Mouse (Mus musculus) R1 (cell line): Measurements from ENCODE around the gene Ccdc32.

Experiments used
- DNase-seq: peaks from one replicate; pipeline ENCODE4 v3.0.0-alpha.2; 2018; ENCODE audit warnings: low read depth, low spot score

Ccdc32 gene

DNA sequence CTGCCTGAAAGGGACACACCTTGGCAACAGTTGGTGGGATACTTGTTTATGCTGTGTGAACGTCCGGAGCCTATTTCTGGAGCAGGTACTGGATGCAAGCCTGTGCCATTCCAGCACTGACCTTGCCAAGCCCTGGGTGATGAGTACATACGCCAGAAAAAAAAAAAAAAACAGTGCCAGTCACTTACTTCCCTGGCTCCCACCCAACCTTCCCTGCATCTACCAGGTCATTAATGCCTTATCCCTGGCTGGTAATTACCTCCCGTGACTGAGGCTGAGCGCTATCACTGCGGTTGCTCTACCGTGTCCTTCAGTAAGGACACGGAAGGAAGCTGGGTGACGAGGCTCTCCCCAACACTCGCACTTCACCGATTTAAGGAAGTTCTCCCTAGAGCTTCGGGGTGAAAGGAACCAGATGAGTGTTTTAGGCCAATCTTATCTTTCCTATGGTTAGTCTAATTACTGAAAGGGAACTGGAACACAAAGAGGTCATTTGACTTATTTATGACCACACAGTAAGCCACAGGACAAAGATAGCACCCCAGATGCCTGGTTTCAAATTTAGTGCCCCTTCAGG is 13.5 kb downstream of the Ccdc32 start:
- DNase-seq: no peak

DNA sequence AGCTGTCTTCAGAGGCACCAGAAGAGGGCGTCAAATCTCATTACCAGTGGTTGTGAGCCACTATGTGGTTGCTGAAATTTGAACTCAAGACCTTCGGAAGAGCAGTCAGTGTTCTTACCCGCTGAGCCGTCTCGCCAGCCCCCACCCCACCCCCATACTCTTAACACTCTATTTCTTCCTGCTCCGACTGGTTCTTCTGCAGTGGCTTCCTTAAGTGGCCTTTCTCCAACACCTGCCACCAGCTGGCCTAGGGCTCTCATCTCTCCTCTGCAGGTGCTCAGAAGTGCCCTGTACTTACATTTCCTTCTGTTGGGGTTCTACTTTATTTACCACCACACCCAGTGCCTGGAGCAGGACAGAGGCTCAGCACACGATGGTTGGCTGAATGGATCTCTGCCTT is 14.2 kb downstream of the Ccdc32 start:
- no peak for DNase-seq

DNA sequence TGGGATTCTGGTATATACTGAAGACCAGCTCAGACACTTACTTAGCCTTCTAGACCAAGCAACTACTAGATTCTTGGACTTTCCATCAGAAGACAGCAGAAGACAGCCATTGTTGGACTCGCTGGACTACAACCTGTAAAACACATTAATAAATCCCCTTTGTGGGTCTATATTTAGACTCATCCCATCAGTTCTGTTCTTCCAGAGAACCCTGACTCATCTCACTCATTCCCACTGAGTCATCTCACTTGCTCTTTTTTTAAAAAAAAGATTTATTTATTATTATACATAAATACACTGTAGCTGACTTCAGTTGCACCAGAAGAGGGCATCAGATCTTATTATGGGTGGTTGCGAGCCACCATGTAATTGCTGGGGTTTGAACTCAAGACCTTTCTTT is 19.8 kb downstream of the Ccdc32 start:
- no peak for DNase-seq

DNA sequence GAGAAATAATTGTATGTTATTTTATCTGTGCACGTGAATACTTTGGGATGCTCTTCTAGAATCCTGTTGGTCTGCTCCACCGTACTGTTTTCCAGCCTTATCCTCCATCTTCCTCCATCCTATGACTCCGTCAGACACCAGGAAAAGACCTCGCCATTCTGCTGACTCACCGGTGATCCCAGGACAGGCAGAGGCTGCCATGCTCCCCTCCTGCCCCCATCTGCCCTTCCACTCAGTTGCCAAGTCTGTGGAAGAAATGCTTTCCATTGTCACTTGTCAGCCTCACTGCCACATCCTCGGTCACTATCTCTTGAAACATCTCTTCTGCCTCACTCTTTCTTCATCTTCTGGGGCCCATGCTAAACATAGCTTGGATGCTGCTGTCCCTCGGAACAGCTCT is 22.3 kb downstream of the Ccdc32 start:
- DNase-seq: no peak

DNA sequence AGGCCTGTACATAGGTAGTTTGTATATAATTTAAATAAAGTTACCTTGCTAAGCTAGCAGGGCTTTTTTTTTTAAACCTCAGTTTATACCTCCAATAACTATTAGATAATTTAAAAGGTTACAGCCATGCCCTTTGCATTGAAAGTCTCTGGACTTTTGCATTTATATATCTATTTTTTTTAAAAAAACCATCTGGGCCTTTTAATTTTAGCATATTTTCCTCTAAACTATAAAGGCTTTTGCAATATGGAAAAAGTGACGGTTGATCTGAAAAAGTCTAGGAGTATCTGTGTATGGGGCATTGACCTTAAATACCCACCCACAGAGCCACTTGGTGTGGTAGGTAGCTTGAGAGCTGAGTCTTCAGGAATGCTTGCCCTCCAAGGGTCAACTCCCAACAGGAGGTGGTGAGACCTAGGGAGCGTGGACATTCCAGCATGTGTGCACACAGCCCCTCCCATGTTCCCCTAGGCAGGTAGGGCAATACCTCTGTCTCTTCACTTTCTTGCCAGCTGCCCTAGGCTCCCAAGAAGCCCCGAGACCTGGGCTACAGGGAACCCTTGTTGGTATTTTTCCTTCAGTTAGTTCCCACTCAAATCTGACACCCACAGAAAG is 30.1 kb downstream of the Ccdc32 start:
- peak; percentile 68 for DNase-seq

DNA sequence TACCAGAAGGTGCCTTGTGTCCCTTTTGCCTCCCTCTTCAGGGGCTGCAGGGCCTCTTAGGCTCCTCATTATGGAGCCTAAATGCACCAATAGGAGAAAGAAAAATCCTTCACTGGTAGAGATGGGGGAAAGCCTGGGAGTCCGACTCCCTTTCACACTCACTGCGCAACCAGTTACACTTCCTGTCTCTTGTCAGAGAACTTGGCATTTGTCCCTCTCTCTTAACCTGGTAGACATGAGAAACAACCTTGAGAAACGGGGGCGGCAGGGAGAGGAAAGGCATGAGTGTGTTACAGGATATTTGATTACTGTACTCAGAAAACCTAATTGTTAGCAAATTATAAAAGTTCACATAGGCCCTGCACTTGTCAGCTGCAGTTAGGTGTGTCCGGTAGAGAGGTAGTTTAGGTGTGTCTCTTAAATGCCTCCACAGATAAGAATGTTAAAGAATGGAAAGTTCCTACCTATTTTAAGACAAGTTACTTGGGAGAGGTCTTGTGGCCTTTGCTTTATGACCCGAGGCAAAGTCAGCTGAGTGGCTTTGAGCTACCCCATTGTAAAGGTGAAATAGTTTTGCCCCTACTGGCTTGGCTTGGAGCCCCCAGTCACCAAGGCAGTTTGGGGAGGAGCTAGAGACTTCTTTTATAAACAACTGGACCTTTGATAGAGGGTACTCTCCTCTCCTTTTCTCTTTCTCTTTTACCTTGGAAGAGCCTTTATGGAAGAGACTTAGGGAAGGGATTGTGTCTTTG is 30.9 kb downstream of the Ccdc32 start:
- peak; percentile 43 for DNase-seq

DNA sequence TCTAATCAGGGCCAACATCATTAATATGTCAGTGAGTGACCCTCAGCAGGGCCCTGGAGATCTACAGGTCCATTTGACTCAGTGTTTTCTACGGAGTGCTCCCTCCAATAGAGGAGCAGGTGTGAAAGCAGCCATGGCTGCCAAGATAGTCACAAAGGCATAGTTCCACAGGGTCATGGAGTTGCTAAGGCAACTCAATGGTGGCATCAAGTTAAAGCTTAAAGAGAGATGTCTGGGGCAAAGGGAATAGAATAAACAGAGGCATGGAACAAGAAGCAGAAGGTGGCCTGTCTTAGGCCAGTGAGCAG is 32.4 kb downstream of the Ccdc32 start:
- DNase-seq: no peak

DNA sequence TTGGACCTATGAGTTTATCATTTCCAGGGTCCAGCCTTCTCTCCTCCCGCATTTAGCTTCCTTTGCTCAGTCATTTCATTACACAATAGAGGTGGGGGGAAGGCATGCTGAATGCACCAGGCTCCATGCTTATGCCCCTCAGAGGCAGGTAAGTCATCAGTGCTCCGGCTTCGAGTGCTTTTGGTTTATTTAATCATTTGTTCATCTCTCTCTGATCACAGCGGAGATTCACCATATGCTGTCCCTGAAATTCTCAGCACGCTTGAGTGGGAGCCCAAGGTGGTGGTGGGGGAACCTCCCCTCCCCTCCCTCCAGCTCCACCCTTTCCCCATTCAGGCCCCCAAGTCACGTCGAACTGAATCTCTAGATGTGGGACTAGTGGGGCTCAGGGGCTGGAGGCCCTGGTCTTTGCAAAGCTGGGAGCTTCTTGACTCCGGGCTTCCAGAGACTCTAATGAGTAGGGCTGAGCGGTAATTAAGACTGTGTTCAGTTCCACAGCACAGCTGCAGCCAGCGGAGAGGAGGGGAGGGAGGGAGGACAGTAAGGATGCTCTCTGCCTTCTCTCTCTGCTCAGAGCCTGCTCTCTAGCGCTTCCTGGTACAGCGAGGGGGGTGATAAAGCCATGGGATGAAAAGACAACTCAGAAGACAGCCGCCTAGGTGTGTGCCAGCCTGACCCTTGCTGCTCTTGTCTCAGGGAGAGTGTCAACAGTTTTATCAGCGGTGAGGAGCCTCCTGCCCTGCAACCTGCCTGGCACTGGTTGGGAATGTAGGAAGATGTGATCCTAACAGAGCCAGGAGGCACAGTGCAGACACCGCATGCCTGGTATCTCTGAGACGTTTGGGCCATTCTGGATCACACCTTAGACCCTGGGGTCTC is 33.0 kb downstream of the Ccdc32 start:
- DNase-seq: no peak

DNA sequence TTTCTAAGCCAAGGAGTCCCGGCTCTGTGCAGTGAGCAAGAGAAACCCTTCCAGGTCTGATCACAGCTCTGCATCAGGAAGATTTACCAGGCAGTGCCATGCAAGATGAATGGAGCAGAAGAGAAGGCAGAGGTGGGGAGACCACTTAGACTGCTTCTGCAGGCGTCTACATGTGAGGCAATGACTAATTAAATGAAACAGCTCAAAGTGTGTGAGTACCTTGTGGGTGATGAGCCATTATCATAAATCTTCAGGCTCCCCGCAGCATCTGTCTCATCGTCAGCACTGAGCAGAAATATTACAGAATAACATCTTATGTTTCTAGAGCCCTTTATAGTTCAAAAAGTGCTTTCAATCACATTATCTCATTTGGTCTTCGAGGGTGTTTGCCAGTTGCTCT is 33.7 kb downstream of the Ccdc32 start:
- DNase-seq: no peak

DNA sequence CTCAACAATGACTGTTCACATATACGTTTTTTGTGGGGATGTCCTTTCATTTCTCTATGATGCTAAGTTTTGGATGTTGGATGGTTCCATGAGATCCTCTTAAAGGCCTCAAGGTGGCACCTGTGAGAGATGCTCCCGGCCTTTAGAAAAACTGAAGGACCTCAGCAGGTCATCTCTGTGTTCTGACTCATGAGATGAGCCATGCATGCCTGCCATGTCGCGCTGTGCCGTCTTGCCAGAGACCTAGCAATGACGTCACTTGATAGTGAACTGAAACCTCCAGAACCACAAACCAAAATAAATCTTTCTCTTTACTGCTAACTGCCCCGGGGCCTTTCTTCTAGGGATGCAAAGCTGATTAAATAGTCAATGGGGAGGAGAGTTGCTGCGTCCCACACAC is 45.4 kb downstream of the Ccdc32 start:
- peak; percentile 43 for DNase-seq

DNA sequence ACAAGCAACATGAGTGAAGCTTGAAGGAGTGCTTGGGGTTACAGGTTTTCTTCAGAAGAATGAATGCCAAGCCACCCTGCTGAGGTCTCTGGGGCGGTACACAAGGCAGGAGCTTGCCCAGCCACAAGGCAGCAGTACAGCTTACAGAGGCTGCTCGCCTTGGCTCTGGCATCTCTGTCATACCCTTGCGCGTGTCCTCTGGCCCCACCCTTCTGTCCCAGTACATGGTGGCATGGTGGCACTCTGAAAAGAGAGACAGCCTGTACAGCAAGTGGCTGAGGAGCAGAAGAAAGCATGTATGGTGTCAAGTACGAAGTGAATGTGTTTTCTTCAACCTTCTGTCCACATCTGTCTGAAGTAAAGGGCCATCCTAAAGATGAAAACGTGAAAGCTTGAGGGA is 48.4 kb downstream of the Ccdc32 start:
- no peak for DNase-seq

DNA sequence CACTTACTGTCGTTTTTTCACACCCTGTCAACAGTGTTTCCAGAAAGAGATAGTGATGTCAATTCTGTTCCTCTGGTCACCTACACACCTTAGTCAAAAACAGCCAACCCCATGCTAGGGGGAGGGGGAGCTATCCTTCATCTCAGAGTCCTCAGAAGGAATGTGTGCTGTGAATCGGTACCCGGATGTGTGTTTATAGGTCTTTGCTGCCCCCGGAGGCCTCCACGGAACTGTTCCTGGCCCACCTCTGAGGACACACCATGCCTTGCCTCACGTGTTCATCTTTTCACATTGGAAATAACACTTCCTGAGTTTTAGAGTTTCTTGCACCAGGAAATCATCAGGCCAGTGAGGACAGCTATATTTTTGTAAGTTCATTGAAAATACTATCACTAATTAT is 51.1 kb downstream of the Ccdc32 start:
- DNase-seq: peak; percentile 72

DNA sequence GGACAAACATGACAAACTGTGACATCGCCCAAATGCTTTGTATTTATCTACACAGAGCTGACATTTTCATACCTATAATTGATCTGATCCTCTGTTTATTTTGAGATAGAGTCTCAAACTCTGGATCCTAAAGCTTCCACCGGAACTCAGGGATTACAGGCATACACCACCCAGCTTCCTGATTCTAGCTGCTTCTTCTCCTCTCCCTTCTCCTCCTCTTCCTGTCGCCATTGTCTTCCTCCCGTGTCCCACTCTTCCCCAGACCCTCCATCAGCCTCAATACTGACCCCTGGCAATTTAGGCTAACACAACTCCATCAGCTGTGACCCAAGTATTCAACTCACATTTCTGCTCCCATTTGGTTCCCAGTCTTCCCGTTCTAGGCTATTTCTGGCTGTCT is 52.3 kb downstream of the Ccdc32 start:
- no peak for DNase-seq

DNA sequence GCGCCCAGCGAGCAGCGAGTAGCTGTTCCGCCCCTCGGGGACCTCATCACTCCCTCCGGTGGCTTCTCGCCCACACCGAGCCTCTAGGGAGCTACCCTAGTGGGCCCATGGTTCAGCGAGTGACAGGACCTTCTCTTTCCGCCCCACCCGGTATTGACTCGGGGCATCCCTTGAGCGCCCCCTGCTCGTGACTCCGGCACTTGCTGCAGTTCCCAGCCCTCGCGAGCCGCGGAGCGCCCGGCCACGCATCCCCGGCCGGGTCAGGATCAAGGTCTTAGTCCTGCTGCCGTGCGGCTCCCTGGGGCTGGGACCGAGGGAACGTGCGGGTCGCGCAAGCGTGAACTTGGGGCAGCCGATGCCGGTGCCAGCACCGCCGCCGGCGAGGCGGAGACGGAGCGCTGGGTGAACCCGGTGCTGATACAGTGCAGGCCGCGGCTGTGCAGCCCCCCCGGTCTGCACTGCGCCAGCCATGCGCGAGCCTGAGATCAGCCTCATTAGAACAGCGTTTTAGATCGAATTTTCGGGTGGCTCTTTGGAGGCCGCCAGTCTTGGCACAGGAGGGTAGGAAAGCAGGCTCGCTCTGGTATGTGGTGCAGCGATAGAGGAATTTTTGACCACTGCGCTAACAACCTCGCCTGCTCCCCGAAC is 52.8 kb downstream of the Ccdc32 start:
- DNase-seq: peak; percentile 87

DNA sequence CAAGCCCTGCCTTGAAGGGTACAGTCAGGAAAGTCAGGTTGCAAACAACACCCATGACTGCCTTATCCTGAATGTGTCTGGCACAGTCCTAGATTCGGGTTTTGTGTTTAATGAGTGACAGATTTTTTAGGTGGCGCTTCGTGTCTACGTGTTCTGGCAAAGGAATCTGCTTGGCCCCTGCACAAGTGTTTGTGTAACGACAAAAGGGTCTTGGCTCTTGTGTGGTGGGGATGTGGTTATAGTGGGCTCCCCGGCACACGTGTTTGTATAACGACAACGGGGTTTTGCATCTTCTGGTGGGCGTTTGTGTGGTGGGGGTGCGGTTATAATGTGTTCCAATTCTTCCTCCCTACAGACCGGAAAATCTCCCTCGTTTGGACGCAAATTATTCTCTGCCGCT is 53.3 kb downstream of the Ccdc32 start:
- peak; percentile 21 for DNase-seq

DNA sequence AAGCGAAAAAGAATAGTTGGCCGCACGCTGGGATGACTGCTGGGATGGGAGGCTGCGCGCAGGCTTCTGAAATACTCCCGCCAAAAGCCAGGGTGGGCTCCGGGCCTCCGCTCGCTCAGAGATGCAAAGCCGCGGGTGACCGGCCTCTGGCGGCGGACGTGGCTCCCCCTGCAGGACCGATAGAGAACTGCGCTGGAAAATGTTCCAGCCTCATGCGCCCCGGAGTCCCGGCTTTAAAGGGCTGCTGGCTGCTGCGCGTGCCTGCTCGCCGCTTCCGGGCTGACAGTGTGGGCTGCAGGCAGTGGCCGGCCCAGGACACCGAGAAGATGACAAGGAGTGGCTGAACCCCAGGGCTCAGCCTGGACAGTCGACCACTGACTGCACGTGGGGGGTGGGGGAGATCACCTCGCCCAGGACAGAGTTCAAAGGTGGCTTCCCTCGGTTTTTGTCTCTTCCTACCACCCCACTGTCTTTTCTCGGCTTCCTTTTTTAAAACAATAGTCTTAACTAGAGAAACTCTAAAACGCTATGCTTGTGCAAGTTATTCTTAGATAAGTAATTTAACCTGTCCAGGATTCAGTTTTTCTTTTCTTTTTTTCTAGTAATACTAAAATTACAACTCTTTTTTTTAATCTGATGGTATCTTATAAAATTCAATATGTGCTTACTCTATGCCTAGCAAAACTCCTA is 56.4 kb downstream of the Ccdc32 start:
- peak; percentile 80 for DNase-seq

DNA sequence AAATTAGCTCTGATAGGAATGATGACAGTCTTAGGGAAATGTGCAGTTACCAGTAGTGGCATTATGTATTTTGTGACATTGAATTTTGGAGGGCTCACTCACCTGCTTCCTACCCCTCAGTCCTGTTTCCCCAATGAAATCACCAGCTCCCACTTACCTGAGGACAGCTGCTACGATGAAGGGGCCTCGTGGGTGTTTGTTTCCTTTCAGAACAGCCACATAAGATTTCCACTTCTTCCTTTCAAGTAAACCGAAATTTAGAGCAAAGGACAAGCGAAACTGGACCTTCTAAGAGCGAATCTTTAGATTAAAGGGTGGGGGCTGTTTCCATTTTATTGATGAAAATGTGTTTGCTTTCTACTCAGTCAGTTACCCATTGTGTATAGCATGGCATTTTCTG is 57.1 kb downstream of the Ccdc32 start:
- no peak for DNase-seq

DNA sequence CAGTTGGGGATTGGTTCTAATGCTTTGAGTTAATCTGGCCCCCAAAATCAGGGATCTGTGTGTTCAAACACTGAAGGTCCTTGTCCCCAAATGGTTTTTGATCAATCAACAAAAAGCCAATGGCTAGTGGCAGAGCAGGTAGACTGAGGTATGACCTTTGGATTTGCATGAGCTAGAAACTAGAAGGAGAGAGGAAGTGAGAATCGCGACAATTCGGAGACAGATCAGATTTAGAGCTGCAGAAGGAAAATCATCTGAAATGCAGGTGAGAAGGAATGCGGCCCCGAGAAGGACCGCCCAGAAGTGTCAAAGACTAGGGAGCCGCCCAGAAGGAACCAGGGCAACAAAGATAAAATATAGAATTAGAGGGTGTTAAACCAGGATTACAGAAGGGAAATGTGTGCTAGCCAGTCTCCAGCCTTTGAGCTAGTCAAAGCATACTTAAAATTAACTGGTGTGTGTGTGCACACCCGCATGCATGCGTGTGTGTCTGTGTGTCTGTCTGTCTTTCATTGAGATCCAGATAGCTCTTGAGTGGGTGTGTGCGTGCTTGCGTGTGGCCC is 59.5 kb downstream of the Ccdc32 start:
- DNase-seq: no peak
